Mouse (Mus musculus) left cerebral cortex, adult 18-20 months (tissue): ENCODE measurements around the gene S100pbp. TPM values are rescaled to one million over a fixed set of nuclear protein-coding genes. Genes with fewer than 3 reads are reported as not detected.

Source experiments
- DNase-seq, 2 experiments: peaks; one replicate each; pipeline ENCODE4 v3.0.0; 2021 to 2022; ENCODE audit warnings: low spot score in 2 of 2, mixed read lengths in 1 of 2
- total RNA-seq, 2 experiments: library from RNA; stranded (reverse); gene quantifications; 2 replicates each; pipeline ENCODE4 v1.2.3; 2021

Gene S100pbp
- total RNA-seq, 2 experiments from 2014 or later = 37.1 to 38.3 TPM

DNA sequence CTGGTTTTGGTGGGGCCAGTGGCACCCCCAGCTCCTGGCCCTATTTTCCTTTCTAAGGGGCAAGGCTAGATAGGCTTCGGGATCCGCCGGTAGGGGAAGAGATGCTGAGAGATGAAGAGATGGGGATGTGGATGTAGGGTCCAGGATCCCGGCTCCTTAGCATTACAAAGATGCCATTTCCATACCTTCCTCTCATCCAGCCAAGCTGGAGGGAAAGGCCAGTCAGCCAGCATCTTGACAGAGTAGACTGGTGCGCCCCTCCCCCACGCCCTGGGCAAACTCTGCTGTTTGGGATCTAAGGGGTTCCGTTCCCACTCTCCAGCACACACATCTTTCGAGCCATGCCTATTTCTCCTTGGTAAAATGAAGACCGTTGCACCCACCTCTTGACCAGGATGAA is 83.5 kb downstream of the S100pbp start:
- no peak for DNase-seq

DNA sequence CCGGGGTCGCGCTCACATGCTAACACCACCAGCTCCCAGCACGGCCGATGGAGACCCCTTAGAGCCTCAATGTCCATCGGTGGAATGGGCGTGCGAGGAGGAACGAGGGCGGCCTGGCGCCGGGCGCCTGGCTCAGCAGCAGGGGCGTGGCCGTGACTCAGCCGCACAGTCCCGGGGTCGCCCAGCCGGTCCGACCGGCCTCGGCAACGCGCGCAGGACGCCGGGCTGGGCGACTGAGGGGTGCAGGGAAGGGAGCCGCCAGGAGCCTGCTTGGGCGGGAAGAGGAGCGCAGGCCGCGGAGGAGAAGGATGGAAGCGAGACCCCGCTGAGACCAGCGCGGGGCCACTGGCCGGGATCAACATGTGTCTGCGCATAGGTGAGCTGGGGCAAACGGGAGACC is 84.2 kb downstream of the S100pbp start, which contains the start of gene Tmem54:
Gene Tmem54 (plus strand): TSS at position 193 of the 400 bp plus-strand sequence.
- no peak for DNase-seq

GRCm38 (mm10) chr4:129102133-129102829 is 87.2 kb downstream of the S100pbp start:
- no peak for DNase-seq

Other genes with a start within 250 kb of the S100pbp start
- 10 to 100 TPM; 45.4 to 47.6 TPM for gene Azin2, start 227.3 kb downstream of the S100pbp start, total RNA-seq
- gene Ak2, start 197.8 kb downstream of the S100pbp start, total RNA-seq = 10 to 100 TPM; 24.3 to 27.2 TPM
- gene Rnf19b, start 131.5 kb downstream of the S100pbp start, total RNA-seq = 10 to 100 TPM; 54.7 to 59.3 TPM
- not detected for gene Tmem54, start 84.2 kb downstream of the S100pbp start, total RNA-seq
- gene Hpca, start 67.7 kb downstream of the S100pbp start, total RNA-seq = 100 to 1,000 TPM; 684 to 738 TPM
- 10 to 100 TPM; 55.0 to 63.3 TPM for gene Fndc5, start 52.7 kb downstream of the S100pbp start, total RNA-seq
- gene Yars, start within 50 bp of the S100pbp start, total RNA-seq = 100 to 1,000 TPM in 1 of 2 experiments, 10 to 100 TPM in 1; 83.9 to 102 TPM
- gene C77080, start 71.7 kb upstream of the S100pbp start, total RNA-seq = 10 to 100 TPM; 23.1 to 24.0 TPM
- 1 to 10 TPM; 1.9 to 2.5 TPM for gene Sync, start 97.9 kb upstream of the S100pbp start, total RNA-seq
- 100 to 1,000 TPM; 122 to 129 TPM for gene Rbbp4, start 145.6 kb upstream of the S100pbp start, total RNA-seq
- gene Zbtb8os, start 146.0 kb upstream of the S100pbp start, total RNA-seq = 10 to 100 TPM; 28.5 to 31.9 TPM
- 1 to 10 TPM; 4.8 to 5.0 TPM for gene Zbtb8a, start 188.4 kb upstream of the S100pbp start, total RNA-seq